Mouse (Mus musculus): ENCODE measurements around the gene Cbfa2t2.

Cbfa2t2 gene

DNA sequence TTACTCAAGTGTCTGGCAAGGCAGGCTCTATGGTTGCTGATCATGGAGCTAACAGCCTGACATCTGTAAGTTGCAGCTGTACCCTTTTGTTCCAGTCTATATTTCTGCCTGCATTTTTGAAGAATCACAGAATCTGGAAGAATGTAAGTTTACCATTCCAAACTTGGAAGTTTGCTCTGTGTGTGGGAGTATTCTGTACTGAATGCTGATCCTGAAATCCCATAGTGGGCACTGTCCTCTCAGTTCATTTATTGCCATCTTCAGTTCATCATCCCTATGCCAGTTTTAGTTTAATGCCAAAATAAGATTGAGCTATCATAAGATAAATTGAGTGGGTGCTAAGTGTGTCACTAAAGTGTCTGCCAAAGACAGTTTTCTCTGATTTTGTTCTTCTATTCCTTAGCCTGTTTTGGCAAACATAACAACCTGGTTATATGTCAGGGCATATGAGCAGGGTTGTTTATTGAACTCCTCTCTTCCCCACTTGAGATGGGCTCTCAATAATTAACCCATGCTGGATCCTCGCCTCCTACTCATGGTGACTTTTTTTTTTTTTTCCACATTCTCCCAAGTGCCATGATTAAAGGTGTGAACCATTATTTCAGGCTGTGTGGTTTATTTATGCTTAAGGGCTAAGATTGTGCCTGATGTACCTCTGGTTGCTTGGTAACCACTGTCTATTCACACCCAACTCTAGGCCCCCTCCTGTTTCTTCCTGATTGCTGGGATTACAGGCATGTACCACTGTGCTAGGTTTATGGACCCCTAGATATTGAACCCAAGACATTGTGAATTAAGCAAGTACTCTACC is 38.2 kb downstream of the Cbfa2t2 start:
- no peak for DNase-seq (ENCODE audit: low spot score in 2 of 2)

DNA sequence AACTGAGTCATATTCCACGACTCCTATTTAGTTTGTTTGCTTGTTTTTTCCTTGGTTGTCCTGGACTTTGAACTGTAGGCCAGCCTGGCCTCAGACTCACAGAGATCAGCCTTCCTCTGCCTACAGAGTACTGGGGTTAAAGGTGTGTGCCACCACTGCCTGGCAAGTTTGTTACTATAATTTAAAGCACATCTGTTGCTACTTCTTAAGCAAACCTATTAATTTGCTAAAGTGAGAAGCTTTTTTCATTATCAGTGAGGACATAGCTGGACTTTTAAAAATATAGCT is 38.7 kb downstream of the Cbfa2t2 start:
- no peak for DNase-seq (ENCODE audit: low spot score in 2 of 2)

DNA sequence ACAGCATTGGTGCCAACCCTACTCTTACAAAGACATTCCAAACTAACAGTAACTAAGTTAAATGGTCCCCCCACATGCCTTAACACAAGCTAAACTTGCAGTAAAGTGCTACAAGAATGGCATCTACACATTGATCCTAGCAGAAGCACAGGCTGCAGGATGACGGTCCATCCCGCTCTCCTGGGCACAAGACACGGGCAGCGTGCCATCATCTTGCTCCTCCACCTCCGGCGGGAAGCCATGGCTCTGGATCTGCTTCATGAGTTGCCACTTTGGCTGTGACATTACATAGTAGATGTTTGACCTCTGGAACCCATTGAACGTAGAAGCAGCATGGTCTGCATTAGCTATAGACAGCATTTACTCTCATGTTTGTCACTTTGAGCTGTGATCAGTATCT is 39.6 kb downstream of the Cbfa2t2 start:
- DNase-seq (ENCODE audit: low spot score in 2 of 2): no peak

DNA sequence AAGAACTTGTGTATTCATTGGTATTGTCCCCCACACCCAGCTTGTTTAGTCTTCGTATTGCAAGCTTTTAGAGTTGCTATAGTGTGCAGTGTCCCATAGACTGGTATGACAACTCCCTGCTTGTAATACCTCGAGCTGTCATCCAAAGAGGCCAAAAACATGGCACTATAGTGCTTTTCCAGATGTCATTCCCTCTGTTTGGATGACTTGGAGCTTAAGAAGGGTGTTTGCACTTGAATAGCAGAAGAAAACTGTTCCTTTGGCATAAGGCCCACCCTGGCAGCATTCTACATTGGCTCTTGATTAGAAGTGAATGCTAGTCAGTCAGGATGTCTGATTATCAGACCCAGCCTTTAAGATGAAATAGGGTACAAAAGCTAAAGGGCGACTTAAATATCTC is 40.7 kb downstream of the Cbfa2t2 start:
- DNase-seq (ENCODE audit: low spot score in 2 of 2): no peak

DNA sequence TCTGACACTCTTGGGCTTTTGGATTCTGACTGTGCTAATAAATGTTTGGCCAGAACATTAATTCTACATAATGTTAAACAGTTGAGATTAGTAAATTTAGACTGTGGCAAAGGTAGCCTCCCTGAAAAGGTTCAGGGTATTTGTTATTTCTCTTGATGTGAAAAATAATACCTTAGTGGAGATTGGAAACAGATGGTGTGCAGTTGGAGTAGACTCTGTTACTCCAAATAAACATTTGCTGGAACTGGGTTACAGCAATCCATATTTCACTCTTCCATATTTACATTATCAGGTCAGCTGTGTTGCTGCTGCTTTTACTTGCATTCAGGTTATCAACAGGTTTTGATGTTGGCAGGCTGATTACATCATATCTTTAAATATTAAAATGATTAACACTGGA is 55.5 kb downstream of the Cbfa2t2 start:
- no peak for DNase-seq (ENCODE audit: low spot score in 2 of 2)

DNA sequence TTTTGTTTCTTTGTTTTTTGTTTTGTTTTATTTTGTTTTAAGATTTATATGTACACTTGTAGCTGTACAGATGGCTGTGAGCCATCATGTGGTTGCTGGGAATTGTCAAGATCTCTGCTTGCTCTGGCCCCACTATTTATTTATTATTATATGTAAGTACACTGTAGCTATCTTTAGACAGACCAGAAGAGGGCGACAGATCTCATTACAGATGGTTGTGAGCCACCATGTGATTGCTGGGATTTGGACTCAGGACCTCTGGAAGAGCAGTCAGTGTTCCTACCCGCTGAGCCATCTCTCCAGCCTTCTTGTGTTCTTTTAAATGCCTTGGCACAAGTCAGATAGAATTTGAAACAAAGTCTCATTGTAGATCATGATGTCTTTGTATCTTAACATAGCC is 57.3 kb downstream of the Cbfa2t2 start:
- DNase-seq (ENCODE audit: low spot score in 2 of 2): peak in 1 of 2 experiments; percentile 10

- no peak for DNase-seq (ENCODE audit: low spot score in 2 of 2)
Measured at GRCm38 (mm10) chr2:154495021-154495420, 58.7 kb downstream of the Cbfa2t2 start.

DNA sequence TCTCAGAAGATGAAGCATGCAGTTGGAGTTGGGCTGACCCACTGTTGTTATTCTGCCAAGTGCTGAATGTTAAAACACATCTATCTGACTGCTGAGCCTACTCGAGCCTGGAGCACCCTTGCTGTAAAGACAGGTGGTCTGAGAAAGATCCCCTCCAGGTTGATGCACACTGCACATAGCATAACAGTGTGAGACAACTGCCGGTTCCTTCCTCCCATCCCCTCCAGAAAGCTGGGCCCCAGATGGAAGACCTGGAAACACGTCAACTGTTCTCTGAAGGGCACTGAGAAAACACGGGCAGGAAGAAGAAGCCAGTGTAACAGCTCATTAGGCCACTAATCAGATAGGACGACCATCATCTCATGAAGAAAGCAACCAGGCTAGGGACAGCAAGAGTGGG is 62.3 kb downstream of the Cbfa2t2 start:
- no peak for DNase-seq (ENCODE audit: low spot score in 2 of 2)

- no peak for DNase-seq (ENCODE audit: low spot score in 2 of 2)
Measured at GRCm38 (mm10) chr2:154499717-154500247, 63.5 kb downstream of the Cbfa2t2 start.

GRCm38 (mm10) chr2:154500758-154501157 is 64.5 kb downstream of the Cbfa2t2 start:
- DNase-seq (ENCODE audit: low spot score in 2 of 2): no peak

GRCm38 (mm10) chr2:154507076-154507475 is 70.8 kb downstream of the Cbfa2t2 start:
- DNase-seq (ENCODE audit: low spot score in 2 of 2): no peak

- DNase-seq (ENCODE audit: low spot score in 2 of 2): peak in 1 of 2 experiments; percentile 17
Measured at GRCm38 (mm10) chr2:154507566-154508283, 71.4 kb downstream of the Cbfa2t2 start.

DNA sequence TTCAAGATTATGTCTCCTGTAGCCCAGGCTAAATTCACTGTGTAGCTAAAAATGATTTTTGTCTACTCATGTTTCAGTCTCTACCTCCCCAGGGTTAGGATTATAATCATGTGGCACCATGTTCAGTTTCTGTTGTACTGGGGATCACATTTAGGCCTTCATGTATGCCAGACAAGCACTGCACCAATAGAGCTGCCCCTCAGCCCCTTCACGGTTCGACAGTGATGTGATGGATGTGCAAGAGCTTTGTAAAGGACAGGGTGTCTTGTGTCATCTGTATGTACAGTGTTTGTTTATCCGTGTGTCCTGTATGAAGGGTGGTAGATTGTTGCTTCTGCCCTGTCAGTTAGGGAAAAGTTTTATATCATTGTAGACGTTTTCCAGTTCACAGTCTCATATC is 72.2 kb downstream of the Cbfa2t2 start:
- DNase-seq (ENCODE audit: low spot score in 2 of 2): no peak

- DNase-seq (ENCODE audit: low spot score in 2 of 2): no peak
Measured at GRCm38 (mm10) chr2:154510141-154510540, 73.9 kb downstream of the Cbfa2t2 start.

- no peak for DNase-seq (ENCODE audit: low spot score in 2 of 2)
Measured at GRCm38 (mm10) chr2:154516944-154517343, 80.7 kb downstream of the Cbfa2t2 start.

DNA sequence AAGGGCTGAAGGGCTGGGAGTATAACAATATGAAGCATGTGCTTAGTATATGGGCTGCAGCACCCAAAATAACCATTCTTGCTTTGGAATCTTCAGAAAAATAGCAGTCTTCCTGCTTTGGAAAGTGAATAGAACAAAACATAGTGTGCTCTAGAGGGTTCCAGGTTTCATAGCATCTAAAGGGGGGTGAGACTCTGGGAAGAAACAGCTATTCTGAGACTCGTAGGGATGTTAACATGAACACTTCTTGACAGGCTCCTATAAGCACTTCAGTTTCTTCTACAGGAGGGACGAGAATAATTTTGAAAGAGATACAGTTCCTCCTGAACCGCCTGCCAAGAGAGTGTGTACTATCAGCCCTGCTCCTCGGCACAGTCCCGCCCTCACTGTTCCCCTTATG is 81.1 kb downstream of the Cbfa2t2 start:
- DNase-seq (ENCODE audit: low spot score in 2 of 2): no peak

DNA sequence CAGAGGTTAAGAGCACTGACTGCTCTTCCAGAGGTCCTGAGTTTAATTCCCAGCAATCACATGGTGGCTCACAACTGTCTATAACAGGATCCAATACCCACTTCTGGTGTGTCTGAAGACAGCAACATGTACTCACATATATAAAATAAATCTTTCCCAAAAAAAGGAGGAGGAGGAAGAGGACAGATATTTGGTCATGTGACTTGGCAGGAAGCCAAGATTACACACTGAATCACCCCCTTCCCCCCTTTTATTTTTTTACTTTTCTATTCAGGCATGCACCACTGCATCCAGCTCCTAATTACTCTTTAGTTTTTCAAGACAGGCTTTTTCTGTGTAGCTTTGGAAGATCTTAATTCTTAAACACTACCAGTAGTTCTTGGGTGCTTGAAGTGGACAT is 85.2 kb downstream of the Cbfa2t2 start:
- no peak for DNase-seq (ENCODE audit: low spot score in 2 of 2)

- DNase-seq (ENCODE audit: low spot score in 2 of 2): no peak
Measured at GRCm38 (mm10) chr2:154522334-154522733, 86.1 kb downstream of the Cbfa2t2 start.

- no peak for DNase-seq (ENCODE audit: low spot score in 2 of 2)
Measured at GRCm38 (mm10) chr2:154525285-154525684, 89.0 kb downstream of the Cbfa2t2 start.

- no peak for DNase-seq (ENCODE audit: low spot score in 2 of 2)
Measured at GRCm38 (mm10) chr2:154526531-154526930, 90.2 kb downstream of the Cbfa2t2 start.

GRCm38 (mm10) chr2:154532888-154533287 is 96.6 kb downstream of the Cbfa2t2 start:
- DNase-seq (ENCODE audit: low spot score in 2 of 2): no peak

- DNase-seq (ENCODE audit: low spot score in 2 of 2): no peak
Measured at GRCm38 (mm10) chr2:154534704-154535270, 98.5 kb downstream of the Cbfa2t2 start.

DNA sequence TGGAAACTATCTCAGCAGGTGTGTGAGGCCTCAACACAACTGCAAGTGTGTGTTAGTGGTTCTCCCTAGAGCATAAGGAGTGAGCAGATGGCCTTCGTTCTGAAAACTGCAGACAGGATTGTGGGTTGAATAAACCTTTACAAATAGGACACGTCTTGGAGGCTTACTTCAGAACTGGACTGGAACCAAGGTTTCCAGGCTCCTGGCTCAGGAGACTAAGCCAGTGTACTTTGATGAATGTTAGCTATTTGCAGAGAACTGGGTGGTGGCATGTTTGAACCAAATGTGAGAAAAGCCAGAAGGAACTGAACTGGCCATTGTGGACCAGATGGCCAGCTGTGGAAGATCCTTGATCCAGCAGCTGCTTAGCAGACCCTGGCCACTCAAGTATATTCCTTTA is 102.0 kb downstream of the Cbfa2t2 start:
- no peak for DNase-seq (ENCODE audit: low spot score in 2 of 2)
